Mouse (Mus musculus) megakaryocyte, embryonic 14.5 days (primary cell): ENCODE measurements around the gene Clint1. TPM values are rescaled to one million over a fixed set of nuclear protein-coding genes. Genes with fewer than 3 reads are reported as not detected.

Experiments
- H3K27me3 ChIP-seq: replicated peaks from 2 replicates; pipeline ENCODE3; 2012; ENCODE audit warnings: inconsistent platforms
- H3K36me3 ChIP-seq: replicated peaks from 2 replicates; pipeline ENCODE3; 2012; ENCODE audit warnings: low read length, inconsistent platforms, mixed read lengths
- H3K4me1 ChIP-seq: 2 replicates; pipeline ENCODE4 v1.6.1; 2012; ENCODE audit warnings: inconsistent platforms
- H3K4me3 ChIP-seq: replicated peaks from 2 replicates; pipeline ENCODE3; 2012; ENCODE audit warnings: moderate library complexity, mild to moderate bottlenecking, inconsistent platforms
- H3K9me3 ChIP-seq: 2 replicates; pipeline ENCODE4 v1.6.1; 2012; ENCODE audit warnings: inconsistent platforms
- FLI1 ChIP-seq: IDR thresholded peaks from 2 replicates; pipeline ENCODE4 v1.6.1; 2012; ENCODE audit warnings: low read length, inconsistent platforms, mixed read lengths
- GATA1 ChIP-seq: IDR thresholded peaks from 3 replicates; pipeline ENCODE4 v1.6.1; 2012; ENCODE audit warnings: mixed read lengths, low read length, inconsistent platforms, borderline replicate concordance
- polyA plus RNA-seq: library from polyadenylated mRNA; stranded (reverse); fragments of >175 nt; gene quantifications from 2 replicates; pipeline ENCODE4 v1.2.3, GENCODE M21; 2012; ENCODE audit warnings: low replicate concordance; ENCODE audit not compliant: insufficient read depth

The Clint1 gene
- polyA plus RNA-seq, 1 experiment: 59.4 TPM

GRCm38 (mm10) chr11:45921480-45921898 lies 69.6 kb downstream of the Clint1 start:
- Histone ChIP-seq H3K9me3 (no peaks in the 10 kb centered on the region), H3K27me3 (peaks cover 30% of the 10 kb centered on the region), H3K4me1 (peaks cover 26% of the 10 kb centered on the region), H3K4me3 (no peak overlapping the region), H3K36me3 (no peaks in the 10 kb centered on the region)
- TF ChIP-seq GATA1: no peak
- TF ChIP-seq FLI1: no peak

- peaks cover 26% of the 10 kb centered on the region for H3K27me3 ChIP-seq
- H3K4me1 ChIP-seq: peaks cover 21% of the 10 kb centered on the region
- H3K9me3 ChIP-seq: no peaks in the 10 kb centered on the region
- no peak for TF ChIP-seq FLI1
- no peak for TF ChIP-seq GATA1
- H3K36me3 ChIP-seq: peaks cover 19% of the 10 kb centered on the region
- no peak overlapping the region for H3K4me3 ChIP-seq
Observed at GRCm38 (mm10) chr11:45925436-45925835, 73.6 kb downstream of the Clint1 start.

- peak overlapping the region; percentile 91 for H3K4me3 ChIP-seq
- H3K27me3 ChIP-seq: peaks cover 19% of the 10 kb centered on the region
- no peaks in the 10 kb centered on the region for H3K9me3 ChIP-seq
- H3K36me3 ChIP-seq: peaks cover 30% of the 10 kb centered on the region
- TF ChIP-seq GATA1 (no peak), FLI1 (no peak)
- peaks cover 21% of the 10 kb centered on the region for H3K4me1 ChIP-seq
Observed at GRCm38 (mm10) chr11:45926640-45927082, 74.8 kb downstream of the Clint1 start.

GRCm38 (mm10) chr11:45927456-45927855 lies 75.6 kb downstream of the Clint1 start:
- TF ChIP-seq FLI1 (no peak), GATA1 (no peak)
- peaks cover 36% of the 10 kb centered on the region for H3K36me3 ChIP-seq

GRCm38 (mm10) chr11:45929541-45929940 lies 77.7 kb downstream of the Clint1 start:
- Histone ChIP-seq H3K9me3 (no peaks in the 10 kb centered on the region), H3K27me3 (peaks cover 5% of the 10 kb centered on the region), H3K36me3 (peaks cover 56% of the 10 kb centered on the region), H3K4me1 (peaks cover 21% of the 10 kb centered on the region), H3K4me3 (no peak overlapping the region)
- TF ChIP-seq FLI1 (no peak), GATA1 (no peak)

More at GRCm38 (mm10) chr11:45927456-45927855, 75.6 kb downstream of the Clint1 start:
- no peaks in the 10 kb centered on the region for H3K9me3 ChIP-seq
- no peak overlapping the region for H3K4me3 ChIP-seq
- peaks cover 21% of the 10 kb centered on the region for H3K4me1 ChIP-seq
- H3K27me3 ChIP-seq: peaks cover 16% of the 10 kb centered on the region

GRCm38 (mm10) chr11:45932771-45933170 lies 80.9 kb downstream of the Clint1 start:
- H3K36me3 ChIP-seq: peaks cover 89% of the 10 kb centered on the region
- H3K9me3 ChIP-seq: no peaks in the 10 kb centered on the region
- no peaks in the 10 kb centered on the region for H3K4me1 ChIP-seq
- no peak for TF ChIP-seq FLI1
- TF ChIP-seq GATA1: no peak
- no peaks in the 10 kb centered on the region for H3K27me3 ChIP-seq
- H3K4me3 ChIP-seq: peak overlapping the region; percentile 54

- Histone ChIP-seq H3K36me3 (peaks cover 79% of the 10 kb centered on the region), H3K4me1 (peaks cover 19% of the 10 kb centered on the region), H3K27me3 (no peaks in the 10 kb centered on the region), H3K9me3 (no peaks in the 10 kb centered on the region), H3K4me3 (no peak overlapping the region)
- TF ChIP-seq FLI1 (no peak), GATA1 (no peak)
Observed at GRCm38 (mm10) chr11:45937478-45937877, 85.6 kb downstream of the Clint1 start.

- H3K27me3 ChIP-seq: no peaks in the 10 kb centered on the region
- H3K4me3 ChIP-seq: peak overlapping the region; percentile 46
- H3K9me3 ChIP-seq: no peaks in the 10 kb centered on the region
- H3K36me3 ChIP-seq: peaks cover 67% of the 10 kb centered on the region
- TF ChIP-seq GATA1: no peak
- TF ChIP-seq FLI1: no peak
- H3K4me1 ChIP-seq: peaks cover 31% of the 10 kb centered on the region
Observed at GRCm38 (mm10) chr11:45938917-45939316, 87.1 kb downstream of the Clint1 start.

GRCm38 (mm10) chr11:45942281-45942680 lies 90.4 kb downstream of the Clint1 start:
- Histone ChIP-seq H3K4me1 (peaks cover 46% of the 10 kb centered on the region), H3K4me3 (no peak overlapping the region), H3K27me3 (no peaks in the 10 kb centered on the region), H3K9me3 (no peaks in the 10 kb centered on the region), H3K36me3 (peaks cover 33% of the 10 kb centered on the region)
- TF ChIP-seq FLI1: no peak
- no peak for TF ChIP-seq GATA1

GRCm38 (mm10) chr11:45943108-45943705 lies 91.4 kb downstream of the Clint1 start:
- Histone ChIP-seq H3K36me3 (peaks cover 35% of the 10 kb centered on the region), H3K9me3 (no peaks in the 10 kb centered on the region), H3K4me3 (peak overlapping the region; percentile 99), H3K27me3 (no peaks in the 10 kb centered on the region), H3K4me1 (peaks cover 46% of the 10 kb centered on the region)
- TF ChIP-seq GATA1 (no peak), FLI1 (no peak)
